Mouse (Mus musculus) urinary bladder, adult 2 months (tissue): ENCODE data around the gene Brf1. TPM values are rescaled to one million over a fixed set of nuclear protein-coding genes. Genes with fewer than 3 reads are reported as not detected.

Experiments used
- DNase-seq: peaks from one replicate; pipeline ENCODE4 v3.0.0; 2022; ENCODE audit warnings: low spot score
- polyA plus RNA-seq: library from polyadenylated mRNA; depleted of rRNA; stranded (reverse); fragments of >200 nt; gene quantifications from 2 replicates; pipeline ENCODE4 v1.2.3, GENCODE M21; 2012

Gene Brf1
- polyA plus RNA-seq, 1 experiment, result 82.7 TPM

GRCm38 (mm10) chr12:113017429-113017984 is 17.0 kb upstream of the Brf1 start:
- no peak for DNase-seq

DNA sequence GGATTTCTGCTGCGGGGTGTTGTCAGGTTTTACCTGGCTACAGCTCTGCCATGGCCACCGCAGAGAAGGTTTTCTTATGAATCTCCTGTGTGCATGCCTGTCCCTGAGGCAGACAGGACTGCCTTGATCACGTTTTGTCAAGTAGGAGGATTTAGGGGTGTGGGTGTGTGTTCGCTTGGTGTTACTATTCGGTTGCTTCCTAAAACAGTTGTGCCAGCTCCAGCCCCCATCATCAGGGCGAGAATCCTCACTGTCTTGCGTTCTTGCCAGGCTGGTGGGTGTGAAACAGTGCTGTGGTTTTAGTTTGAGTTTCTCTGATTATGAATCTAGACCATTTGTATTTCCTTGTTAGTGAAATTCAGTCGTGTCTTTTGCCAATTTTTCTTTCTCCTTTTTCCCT is 16.5 kb upstream of the Brf1 start:
- no peak for DNase-seq

DNA sequence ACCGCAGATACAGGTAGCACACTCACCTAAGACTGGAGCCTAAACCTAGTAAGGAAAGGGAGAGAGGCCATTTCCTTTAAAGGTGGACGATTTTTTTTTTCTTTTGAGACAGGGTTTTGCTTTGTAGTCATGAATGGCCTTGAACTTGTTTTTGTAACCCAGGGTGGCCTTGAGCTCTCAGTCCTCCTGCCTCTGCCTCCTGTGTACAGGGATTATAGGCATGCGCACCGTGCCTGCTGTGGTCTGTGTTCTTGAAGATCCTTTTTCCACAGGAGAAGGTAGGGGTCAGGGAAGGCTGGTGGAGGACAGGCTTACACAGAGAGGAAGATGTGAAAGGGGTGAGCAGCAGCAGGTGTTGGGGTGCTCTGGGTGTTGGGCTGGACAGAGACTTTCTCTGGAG is 15.5 kb upstream of the Brf1 start:
- no peak for DNase-seq

- peak; percentile 69 for DNase-seq
Observed at GRCm38 (mm10) chr12:113014561-113015556, 14.4 kb upstream of the Brf1 start.

- DNase-seq, result peak; percentile 95
Observed at GRCm38 (mm10) chr12:113013604-113014558, 13.4 kb upstream of the Brf1 start, which contains the start of gene Pacs2. Pacs2 (plus strand) TSS chr12:113014508.

GRCm38 (mm10) chr12:113013021-113013491 is 12.6 kb upstream of the Brf1 start:
- no peak for DNase-seq

- no peak for DNase-seq
Observed at GRCm38 (mm10) chr12:113012443-113012842, 11.9 kb upstream of the Brf1 start.

DNA sequence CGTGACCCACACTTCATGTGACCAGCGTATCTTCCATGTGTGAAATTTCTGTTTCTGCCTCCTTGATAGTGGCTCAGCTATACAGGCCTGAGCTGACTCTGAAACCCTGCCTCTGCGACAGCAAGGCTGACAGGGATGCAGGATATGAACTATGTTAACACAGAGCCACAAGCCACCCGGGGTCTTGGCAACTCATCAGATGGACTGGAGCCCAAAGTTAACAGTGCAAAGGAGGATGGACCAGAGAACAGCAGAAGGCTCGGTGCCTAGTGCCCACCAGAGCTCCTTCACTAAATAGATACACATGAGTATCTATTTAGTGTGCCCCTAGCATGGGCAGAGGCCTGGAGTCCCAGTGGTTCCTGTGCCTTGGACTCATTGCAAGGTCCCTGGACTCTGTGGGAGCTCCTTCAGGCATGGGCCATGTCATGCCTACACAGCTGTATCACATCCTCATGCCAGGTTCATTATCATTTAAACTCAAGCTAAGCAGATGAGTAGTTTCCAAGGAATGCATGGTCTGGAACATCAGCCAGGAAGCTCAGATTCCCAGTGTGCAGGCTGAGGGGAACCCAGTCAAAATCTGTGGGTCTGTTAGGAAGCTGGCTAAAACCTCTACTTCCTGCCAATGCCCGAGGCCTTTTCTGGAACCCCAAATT is 11.3 kb upstream of the Brf1 start:
- no peak for DNase-seq

DNA sequence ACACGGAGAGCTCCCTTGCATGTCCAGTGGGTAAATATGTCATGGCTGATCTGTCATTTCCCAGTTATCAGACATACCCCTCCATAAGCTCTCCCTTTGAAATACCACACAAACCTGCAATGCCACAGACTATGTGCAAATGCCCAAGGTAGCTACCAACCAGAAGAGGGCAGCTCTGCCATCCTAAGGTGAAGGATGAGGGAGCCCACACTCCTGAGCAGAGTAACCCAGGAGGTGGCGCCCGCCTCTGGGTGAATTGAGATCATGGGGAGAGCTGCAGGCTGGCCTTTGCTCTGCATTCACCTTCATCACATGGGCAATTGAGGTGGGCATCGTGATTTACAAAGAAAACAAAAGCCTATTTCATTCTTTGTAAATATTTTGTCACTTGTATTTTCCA is 4.5 kb upstream of the Brf1 start:
- no peak for DNase-seq

DNA sequence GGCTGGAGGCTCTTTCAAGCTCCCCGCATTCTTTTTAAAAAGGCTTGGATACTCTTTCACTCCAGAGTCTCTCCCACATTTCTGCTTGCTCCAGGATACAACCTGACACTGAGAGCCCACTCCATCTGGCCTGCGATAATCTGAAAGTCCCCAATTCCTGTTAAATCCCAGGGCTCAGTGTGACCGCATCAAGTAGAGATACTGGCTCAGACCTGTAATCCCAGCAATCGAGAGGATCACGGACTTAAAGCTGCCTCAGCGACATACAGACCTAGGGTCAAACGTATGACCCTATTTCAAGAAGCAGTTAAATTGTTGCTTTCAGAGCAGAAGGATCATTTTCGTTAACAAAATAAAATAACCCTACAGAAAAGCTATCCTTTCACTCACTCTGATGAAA is 3.5 kb upstream of the Brf1 start:
- DNase-seq, result no peak

DNA sequence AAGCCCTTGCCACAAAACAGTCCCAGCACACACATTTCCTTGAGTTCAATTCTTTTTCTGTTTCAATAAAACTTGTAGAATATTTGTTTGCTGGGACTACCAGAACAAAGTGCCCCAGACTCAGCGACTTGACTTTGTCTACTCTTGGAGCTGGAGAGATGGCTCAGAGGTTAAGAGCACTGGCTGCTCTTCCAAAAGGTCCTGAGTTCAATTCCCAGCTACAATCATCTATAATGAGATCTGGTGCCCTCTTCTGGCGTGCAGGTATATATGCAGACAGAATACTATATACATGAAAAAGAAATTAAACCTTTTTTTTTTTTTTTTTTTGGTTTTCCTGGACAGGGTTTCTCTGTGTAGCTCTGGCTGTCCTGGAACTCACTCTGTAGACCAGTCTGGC is 2.2 kb upstream of the Brf1 start:
- DNase-seq, result no peak

DNA sequence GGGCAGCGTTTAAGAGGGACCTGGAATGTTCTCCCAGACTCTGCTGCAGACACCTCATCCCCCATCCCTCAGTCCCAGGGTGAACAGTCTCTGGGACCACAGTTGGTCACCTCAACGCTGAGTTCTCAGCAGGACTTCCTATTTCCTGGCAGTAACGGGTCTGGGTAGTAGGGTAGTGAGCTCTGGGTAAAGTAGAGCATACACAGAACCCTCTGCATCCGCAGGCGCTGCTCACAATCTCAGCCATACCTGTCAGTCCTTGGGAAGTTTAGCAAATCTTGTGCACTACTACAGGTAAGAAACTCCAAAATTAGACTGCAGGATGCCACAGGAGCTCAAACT is 600 bp upstream of the Brf1 start:
- no peak for DNase-seq

DNA sequence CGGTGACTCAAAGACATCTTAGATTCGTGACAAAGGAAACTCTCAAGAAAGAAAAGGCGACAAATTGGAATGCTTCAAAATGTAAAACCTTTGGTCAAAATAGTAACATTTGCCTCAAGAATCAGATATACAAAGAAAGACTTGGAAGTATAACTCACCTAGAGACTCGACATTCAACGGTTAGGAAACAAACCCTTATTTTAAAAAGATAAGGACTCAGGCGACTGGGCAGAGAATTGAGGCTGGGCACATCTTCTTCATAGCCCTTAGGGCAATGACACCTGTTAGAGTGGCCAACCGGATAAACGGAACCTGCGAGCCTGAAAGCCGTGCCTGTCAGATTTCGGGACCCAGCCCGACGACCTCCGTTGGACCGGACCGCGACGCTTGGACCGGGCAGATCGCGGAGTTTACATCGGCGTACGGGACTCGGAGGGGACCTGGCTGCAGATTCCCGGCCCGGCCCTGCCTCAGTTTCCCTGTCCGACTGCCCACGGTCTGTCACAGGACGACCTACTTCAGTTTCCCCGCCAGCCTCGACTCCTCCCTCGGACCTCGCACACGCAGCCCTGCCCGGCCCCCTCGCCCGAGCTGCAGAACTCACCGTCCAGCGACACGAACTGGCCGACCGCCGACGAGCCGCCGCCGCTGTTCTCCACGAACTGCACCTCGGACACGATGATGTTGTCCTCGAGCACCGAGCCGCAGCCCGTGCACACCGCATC is 773 bp downstream of the Brf1 start:
- DNase-seq, result no peak

DNA sequence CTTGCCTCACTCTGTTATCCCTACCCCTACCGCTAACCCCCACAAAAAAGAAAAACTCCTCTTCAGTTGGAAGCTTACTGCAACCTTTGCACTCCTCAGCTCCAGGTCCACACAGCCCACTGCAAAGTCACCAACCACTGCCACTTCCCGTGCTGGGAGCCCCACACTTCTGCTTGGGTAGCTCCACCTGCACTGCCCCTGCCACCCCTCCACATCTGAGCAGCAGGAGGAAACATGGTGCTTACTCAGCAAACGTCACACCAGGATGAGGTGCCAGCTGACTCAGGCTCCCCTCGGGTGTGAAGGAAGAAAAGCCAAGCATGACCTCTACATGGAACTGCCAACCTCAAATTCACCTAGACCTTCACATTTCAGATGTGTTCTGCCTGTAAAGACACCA is 6.4 kb downstream of the Brf1 start:
- DNase-seq, result no peak

GRCm38 (mm10) chr12:112991444-112991843 is 9.1 kb downstream of the Brf1 start:
- DNase-seq, result no peak

- no peak for DNase-seq
Observed at GRCm38 (mm10) chr12:112990706-112991405, 9.6 kb downstream of the Brf1 start.

DNA sequence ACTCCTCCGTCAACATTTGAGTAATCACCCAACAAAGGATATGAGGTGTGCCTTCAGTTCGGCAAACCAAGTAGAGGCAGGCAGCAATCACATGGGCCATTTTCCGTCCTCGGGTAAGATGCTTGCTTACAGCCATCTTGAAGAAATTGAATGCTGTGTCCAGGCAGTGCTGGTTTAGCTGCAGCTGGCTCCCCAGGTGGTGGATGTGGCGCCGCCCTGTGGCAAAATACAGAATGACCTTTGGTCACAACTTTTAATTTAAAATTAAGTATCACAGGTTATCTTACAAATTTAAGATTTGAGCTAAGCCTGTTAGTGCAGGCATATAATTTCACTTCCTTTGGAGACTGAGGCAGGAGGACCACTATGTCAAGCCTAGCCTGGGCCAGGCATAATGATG is 12.6 kb downstream of the Brf1 start:
- no peak for DNase-seq

- DNase-seq, result no peak
Observed at GRCm38 (mm10) chr12:112985346-112985745, 15.2 kb downstream of the Brf1 start.

GRCm38 (mm10) chr12:112982031-112982430 is 18.5 kb downstream of the Brf1 start:
- DNase-seq, result no peak

DNA sequence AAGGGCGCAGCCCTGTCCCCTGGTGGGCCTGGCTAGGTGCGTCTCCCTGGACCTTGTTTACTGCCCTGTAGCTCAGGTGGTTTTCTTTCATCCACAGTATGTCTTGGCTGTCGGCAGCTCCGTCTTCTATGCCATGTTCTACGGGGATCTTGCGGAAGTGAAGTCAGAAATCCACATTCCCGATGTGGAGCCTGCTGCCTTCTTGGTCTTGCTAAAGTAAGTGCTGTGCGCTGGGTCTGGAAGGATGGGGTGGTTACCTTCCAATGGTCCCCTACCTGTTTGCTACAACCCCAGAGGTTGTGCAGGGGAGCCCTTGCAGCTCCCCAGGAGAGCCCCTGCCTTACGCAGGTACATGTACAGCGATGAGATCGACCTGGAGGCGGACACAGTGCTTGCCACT is 23.3 kb downstream of the Brf1 start:
- DNase-seq, result no peak
